Mouse (Mus musculus) adrenal gland, postnatal 14 days (tissue): Measurements from ENCODE around the gene Pcmt1. TPM values are rescaled to one million over a fixed set of nuclear protein-coding genes. Genes with fewer than 3 reads are reported as not detected.

Source experiments
- DNase-seq: peaks from one replicate; pipeline ENCODE4 v3.0.0; 2021; ENCODE audit warnings: mixed read lengths
- long read RNA-seq, 2 experiments: library from polyadenylated mRNA; stranded (forward); transcript quantifications; one replicate each; pipeline ENCODE4 v2.0.0; 2021
- total RNA-seq: library from RNA; stranded (reverse); gene quantifications from 2 replicates; pipeline ENCODE4 v1.2.3, GENCODE M21; 2021

Gene Pcmt1
- 71.3 and 73.5 TPM in 2 replicates for total RNA-seq
- long read RNA-seq, experiment 1, transcript Pcmt1-202 (8 exons, 2,491 nt) = minor isoform, 40 of 148 reads
- long read RNA-seq, experiment 1, transcript Pcmt1-208 (8 exons, 2,757 nt) = major isoform, 50 of 148 reads
- long read RNA-seq, experiment 1, transcript Pcmt1-210 (7 exons, 1,132 nt) = minor isoform, 8 of 148 reads
- long read RNA-seq, experiment 1, partial matches to known transcripts = 14 of 148 reads
- long read RNA-seq, experiment 1, other reads (novel, unspliced or antisense) = 36 of 148 reads
- long read RNA-seq, experiment 2, transcript Pcmt1-210 (7 exons, 1,132 nt) = minor isoform, 12 of 97 reads
- long read RNA-seq, experiment 2, transcript Pcmt1-208 (8 exons, 2,757 nt) = major isoform, 39 of 97 reads
- long read RNA-seq, experiment 2, transcript Pcmt1-202 (8 exons, 2,491 nt) = minor isoform, 23 of 97 reads
- long read RNA-seq, experiment 2, partial matches to known transcripts = 9 of 97 reads
- long read RNA-seq, experiment 2, other reads (novel, unspliced or antisense) = 14 of 97 reads

DNA sequence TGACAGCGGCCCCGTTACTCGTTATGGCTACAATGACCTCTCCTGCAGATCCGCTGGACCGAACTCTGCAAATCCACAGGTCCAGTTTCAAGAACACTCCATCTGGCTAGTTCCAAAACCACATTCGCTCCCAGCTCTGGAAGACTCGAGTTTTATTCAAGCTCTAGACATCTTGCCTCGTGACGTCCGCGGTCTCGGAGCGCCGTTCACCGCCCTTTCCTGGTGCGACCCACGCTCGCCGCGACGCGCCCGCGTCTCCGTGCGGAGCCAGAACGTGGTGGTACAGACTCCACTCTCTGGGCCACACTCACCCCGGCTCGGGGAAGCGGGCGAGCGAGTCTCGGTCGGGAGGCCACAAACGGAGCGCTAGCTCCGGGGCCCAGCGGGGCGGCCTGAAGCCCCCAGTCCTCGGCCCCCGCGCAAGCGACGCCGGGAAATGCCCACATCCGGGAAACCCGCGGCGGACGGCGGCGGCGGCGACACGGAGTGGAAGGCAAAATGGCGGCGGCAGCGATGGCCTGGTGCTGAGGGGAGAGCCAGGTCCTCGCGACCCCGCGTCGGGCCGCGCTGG is at the start of gene Pcmt1, which contains the start of gene Lats1:
Gene Pcmt1, minus strand, starts transcription at position 406 of the 571 bp plus-strand sequence.
Gene Lats1, plus strand, starts transcription at position 484 of the 571 bp plus-strand sequence.
- DNase-seq = peak; percentile 95

DNA sequence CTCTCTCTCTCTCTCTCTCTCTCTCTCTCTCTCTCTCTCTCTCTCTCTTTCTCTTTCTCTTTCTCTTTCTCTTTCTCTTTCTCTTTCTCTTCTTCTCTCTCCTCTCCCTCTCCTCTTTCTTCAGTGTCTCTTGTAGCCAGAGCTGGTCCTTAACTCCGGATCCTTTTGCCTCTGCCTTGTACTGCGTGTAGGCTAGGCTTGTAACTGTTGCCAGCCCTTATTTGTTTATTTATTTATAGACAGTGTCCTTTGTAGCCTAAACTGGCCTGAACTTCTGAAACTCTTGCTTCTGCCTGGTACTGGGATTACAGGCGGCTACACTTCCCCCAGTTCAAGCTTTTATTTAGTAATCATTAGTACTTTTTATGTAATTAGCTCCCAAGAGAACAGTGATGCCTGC is 46.1 kb upstream of the Pcmt1 start:
- DNase-seq = no peak

DNA sequence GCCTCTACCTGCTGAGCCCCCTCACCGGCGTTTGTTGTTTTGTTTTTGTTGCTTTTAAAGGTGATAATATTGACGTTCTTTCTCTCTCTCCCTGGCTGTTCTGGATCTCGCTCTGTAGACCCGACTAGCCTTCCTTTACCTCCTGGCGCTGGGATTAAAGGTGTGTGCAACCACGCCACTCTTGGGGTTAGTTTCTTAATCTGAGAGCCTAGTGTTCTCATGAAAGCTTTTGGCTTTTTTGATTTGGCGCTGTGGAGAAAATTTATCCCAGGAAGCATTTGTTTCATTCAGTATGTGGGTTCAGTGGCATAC is 45.5 kb upstream of the Pcmt1 start:
- DNase-seq = peak; percentile 15

DNA sequence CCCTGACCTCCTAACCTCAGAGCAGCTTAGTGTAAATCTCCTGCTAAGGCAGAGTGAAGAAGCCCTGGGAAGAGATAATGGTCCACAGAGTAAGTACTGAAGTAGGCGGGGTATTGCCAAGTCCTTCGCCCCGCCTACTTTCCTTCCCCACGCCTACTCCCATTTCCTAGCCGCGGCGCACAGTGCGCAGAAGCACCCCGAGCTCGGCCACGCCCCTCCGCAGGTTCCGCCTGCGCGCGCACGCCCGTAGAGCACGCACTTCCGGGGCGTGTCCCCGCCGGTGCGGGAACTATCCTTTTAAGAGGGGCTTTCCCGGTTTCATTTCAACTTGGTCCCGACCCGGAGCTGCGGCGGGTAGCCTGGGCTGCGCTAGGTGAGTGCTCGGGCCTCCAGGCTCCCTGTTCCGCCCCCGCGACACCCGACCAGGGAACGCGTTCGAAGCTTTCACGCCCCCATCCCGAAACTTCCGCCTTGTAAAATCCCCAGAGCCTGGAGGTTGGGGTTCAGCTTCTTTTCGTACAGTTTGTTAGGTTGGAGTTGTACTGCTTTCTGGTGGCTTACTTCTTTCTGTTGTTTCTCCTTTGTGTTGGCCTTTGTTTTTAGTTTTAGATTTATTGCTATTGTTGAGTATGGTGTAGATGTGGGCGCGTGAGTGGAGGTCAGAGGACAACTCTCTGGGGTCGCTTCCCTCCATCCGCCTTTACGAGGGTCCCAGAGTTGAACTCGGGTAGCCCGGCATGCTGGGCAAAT is 45.0 kb upstream of the Pcmt1 start, which contains the start of gene Katna1:
Gene Katna1, plus strand, starts transcription at position 250 of the 750 bp plus-strand sequence.
- peak; percentile 98 for DNase-seq

DNA sequence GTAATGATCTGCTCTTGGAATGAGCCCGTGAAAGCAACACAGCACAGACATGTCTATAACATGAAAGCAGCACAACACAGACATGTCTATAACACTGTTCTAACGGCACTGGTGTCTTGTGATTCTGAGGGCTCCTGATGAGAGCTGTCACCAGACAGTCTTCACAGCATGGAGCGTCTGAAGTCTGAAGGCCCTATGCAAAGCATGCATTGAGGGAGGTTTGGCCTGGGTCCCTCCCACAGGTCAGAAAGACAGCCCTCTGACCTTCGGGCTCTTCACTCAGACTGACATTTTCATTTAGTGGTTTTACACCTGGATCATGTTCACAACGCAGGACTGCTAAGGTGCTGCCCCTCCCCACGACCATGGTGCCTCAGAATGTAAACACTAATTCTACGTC is 34.1 kb upstream of the Pcmt1 start:
- DNase-seq = no peak

DNA sequence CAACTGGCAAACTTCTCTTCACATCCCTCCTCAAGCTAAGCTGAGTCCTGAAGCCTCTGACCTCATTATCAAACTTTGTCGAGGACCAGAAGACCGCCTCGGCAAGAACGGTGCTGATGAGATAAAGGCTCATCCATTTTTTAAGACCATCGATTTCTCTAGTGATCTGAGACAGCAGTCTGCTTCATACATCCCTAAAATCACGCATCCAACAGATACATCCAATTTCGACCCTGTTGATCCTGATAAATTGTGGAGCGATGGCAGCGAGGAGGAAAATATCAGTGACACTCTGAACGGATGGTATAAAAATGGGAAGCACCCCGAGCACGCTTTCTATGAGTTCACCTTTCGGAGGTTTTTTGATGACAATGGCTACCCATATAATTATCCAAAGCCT is 31.6 kb upstream of the Pcmt1 start:
- DNase-seq = no peak

DNA sequence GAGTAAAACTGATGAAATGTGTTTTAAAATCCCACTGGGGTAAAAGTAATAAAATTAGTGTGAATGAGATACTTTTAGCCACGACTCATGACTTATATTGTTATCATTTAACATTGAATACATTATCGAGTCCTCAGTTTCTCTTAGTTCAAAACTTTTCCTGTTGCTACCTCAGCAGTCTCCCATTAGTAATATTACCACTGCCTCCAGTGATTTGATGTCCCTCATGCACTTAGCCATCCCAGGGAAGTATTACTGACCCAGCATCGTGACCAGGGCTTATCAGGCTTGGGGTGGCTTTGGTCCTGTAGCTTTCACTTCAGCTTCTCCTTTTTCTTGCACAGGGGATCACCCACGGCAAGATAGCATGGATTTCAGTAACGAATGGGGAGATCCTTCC is 29.2 kb upstream of the Pcmt1 start:
- DNase-seq = no peak

DNA sequence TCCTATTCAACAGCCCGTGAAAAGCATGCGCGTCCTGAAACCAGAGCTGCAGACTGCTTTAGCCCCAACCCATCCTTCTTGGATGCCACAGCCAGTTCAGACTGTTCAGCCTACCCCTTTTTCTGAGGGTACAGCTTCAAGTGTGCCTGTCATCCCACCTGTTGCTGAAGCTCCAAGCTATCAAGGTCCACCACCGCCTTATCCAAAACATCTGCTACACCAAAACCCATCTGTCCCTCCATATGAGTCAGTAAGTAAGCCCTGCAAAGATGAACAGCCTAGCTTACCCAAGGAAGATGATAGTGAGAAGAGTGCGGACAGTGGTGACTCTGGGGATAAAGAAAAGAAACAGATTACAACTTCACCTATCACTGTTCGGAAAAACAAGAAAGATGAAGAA is 21.6 kb upstream of the Pcmt1 start:
- DNase-seq = no peak

DNA sequence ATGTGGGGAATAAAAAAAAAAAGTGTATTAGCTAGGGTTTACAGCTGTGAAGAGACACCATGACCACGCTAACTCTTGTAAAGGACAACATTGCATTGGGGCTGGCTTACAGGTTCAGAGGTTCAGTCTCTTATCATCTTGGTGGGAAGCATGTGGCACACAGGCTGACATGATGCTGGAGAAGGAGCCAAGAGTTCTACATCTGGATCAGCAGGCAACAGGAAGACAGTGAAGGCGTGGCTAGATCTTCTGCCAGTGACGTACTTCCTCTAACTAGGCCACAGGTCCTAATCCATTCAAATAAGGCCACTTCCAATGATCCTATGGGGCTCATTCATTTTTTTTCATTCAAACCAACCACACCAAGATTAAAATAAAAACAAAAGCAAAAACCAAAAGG is 19.2 kb upstream of the Pcmt1 start:
- no peak for DNase-seq

DNA sequence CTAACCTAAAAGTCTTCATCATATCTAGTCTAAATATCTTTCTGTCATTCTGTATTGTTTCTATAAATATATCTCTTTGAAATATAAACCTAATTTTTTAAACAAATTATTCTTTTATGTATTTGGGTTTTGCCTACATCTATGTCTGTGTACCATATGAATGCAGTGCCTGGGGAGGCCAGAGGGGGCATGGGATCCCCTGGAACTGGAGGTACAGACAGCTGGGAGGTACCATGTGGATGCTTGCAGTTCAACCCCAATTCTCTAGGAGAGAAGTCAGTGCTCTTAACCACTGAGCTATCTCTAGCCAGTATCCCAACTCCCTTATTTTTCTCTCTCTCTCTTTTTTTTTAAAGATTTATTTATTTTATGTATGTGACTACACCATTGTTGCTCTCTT is 14.3 kb upstream of the Pcmt1 start:
- no peak for DNase-seq

DNA sequence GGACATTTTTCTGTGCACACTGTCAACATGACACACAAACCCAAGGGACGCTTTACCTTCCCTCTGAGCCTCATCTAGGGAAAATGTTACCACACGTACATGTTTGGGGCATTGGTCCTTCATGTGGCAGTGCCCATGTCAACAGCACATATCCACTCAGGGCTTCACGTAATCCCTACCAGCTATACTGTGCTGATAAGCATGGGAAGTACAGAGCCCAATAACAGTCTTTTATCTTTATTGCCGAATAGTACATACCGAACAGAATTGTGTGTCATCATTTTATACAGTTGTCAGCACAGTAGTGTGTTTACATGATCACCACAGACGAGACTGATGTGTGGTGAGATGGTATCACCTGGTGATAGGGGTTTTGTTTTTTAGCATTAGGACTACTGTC is 6.0 kb upstream of the Pcmt1 start:
- DNase-seq = no peak

DNA sequence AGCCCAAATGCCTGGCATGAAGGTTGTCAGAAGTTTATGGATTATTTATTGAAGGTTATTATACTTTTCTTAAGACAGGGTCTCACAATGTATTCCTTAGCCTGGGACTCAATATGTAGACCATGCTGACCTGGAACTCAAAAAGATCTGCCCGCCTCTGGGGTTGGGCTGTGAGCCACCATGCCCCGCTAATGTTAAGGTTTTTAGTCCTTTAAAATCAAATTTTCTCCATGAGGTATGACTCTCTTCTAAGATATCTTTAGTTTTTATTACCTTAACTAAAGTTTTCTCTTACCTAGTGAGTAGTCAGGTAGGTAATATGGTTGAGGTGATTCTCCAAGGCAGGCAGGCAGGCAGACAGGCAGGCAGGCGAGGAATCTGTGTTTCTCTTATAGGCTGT is 1.3 kb upstream of the Pcmt1 start:
- DNase-seq = no peak

DNA sequence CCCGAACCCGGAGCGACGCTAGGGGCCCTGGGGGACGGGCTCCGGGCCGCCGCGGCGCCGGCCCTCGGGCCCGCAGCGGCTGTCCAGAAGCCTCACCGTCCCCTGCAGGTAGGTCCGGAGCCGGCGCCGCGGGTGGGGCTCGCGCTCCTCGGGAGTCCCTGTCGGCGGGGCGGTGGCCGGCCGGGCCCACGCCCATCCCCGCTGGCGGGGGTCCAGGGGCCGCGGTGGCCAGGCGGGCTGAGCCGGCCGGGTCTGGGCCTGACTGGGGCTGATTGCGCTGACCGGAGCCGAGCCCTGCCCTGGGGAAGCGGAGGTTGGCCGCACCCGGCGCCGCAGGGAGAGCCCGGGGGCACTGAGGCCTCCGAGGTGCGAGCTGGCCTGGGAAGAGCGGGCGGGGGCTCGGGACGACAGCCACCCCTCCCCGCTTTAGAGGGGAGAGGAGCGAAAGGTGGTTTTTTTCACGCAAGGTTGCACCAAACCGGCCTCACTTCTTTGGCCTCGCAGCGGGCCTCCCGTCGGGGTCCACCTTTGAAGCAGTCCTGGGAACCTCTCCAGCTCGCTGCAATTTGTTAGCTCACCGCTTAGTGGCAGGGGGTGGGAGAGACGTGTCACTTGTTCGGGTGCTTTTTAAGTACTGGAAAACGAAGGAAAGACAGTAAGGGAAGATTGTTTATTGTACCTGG is 548 bp upstream of the Pcmt1 start:
- peak; percentile 88 for DNase-seq

DNA sequence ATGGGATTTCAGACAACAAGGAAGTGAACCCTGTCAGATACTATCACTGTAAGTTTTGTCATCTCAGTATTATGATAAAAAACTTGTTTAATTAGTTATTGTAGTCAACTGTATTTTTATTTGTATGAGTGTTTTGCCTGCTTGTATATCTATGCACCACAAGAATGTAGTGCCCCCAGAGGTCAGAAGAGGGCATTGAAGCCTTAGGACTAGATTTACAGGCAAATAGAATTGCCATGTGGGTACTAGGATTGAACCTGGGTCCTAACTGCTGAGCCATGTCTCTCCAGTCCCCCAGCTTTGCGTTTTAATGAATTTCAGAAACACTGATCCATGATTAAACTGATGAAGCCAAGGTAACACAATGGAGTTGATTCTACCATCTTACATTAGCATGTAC is 7.3 kb downstream of the Pcmt1 start:
- peak; percentile 38 for DNase-seq

DNA sequence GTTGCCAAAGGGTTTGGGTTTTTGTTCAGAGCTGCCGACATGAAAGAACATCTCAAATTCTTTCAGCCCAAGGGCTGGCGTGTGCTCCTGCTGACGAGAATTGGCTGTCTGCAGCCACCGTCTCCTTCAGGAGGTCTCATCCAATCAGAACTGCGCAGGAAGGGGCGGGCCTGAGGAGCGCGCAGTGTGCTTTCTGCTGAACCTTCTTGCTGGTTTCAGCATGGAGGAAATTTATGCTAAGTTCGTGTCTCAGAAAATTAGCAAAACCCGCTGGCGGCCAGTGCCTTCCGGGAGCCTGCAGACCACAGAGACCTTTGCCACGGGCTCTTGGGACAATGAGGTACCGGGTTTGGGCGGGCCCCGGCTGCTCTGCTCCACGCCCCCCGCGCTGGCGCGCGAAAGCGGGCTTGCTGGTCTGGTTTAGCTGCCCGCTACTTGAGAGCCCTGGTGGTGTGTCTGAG is 13.6 kb downstream of the Pcmt1 start, which contains the start of gene Nup43:
Gene Nup43, plus strand, starts transcription at position 162 of the 461 bp plus-strand sequence.
- DNase-seq = peak; percentile 94

DNA sequence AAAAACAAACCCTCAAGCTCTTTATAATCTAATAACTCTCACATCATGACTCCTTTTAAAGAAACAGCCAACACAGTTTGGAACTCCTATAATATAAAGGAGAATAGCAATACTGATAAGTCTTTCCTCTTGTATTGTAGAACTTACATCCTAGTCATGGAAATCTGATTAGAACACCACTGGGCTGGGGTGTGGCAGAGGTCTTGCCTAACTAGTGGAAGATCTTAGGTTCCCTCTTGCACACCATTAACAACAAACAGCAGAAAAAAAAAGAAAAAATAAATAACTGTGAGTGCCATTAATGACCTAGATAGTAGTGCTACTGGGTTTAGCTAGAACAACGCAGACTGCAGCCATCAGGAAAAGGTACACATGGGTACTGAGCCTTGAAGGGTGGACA is 16.0 kb downstream of the Pcmt1 start:
- no peak for DNase-seq

DNA sequence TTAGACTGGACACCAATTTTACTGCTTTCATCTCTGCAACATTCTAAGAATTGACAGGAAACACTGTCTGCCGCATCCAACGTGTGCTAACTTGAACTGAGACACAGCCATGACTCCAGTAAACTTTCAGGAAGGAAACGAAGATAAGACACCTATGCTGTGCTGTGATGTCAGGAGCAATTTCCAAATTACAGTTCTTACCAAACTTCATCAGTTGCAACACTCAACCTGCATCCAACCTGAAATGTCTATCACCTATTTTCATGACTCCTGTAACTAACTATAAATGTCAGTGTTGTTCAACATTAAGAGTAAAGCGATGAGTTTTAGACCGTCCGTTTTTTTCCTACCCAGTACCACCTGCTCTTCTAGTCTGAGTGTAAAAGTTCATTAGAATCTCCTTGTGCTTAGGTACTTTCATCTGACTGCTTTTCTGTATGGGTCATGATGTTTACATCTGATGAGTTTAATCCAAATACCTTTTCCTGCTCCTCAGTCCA is 16.9 kb downstream of the Pcmt1 start:
- no peak for DNase-seq

DNA sequence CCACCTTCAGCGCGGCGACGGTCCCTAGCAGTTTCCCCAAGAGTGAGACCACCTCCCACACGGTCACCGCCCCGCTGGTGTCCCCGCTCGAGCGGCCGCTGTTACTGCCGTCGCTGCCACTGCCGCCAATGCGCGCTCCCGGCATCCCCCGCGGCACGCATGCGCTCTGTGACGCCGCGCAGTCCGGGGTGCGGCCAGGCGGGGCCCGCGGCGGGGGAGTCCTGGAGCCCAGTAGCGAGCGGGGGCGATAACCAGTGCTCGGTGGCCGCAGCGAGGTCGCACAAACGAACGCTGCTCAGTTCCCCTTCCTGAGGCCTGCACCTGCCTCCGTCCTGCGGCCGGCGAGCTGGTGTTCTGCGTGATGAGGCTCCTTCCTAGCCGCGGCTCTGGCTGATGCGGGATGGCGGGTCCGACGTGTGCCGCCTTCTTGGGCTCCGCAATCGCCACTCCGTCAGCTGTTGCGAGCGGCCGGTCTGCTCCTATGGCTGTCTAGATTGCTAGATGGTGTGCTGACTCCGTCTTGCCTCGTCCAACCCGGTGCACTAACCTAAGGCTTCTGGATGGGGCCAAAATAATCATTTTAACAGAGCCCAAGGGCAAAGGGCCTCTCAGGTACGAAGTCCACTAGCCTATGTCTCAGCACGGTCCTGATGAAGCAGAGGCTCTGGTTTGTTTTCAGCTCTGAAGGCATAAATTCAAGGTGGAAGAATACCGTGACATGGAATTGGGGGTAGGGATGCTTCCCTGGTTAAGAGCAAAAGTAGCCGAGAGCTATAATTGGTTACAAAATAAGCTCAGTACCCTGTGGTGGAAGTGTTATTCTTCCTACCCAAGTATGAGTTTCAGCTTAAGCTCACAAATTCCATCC is 17.5 kb downstream of the Pcmt1 start:
- peak; percentile 96 for DNase-seq

DNA sequence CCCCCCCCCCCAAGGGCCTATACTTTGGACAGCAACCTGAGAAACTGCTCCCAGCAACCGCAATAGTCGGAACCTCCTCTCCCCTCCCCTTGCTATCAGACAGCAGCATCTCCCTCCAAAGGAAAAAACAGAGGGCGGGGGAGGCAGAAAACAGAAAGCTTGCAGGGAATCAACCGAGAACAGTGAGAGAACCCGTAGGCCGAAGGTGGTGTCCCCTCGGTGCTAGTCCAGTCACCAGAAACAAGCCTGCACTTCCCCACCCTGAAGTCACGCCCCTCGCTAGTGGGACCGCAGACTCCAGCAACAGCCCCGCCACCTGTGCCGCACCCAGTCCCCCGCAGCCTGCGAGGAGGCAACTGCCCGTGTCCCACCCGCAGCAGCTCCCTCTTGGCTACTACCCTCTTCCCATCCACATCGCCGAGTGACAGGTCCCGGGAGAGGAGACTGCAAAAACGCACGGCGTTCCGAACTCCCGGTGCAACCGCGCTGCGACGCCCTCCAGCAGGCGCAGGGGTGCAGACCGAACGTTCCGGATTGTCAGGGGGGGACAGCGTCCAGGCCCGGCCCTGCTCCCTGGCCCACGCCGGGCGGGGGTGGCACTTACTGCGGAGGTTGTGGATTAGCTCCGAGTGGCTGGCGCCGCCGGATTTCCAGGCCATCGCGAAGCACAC is 18.3 kb downstream of the Pcmt1 start:
- peak; percentile 92 for DNase-seq

DNA sequence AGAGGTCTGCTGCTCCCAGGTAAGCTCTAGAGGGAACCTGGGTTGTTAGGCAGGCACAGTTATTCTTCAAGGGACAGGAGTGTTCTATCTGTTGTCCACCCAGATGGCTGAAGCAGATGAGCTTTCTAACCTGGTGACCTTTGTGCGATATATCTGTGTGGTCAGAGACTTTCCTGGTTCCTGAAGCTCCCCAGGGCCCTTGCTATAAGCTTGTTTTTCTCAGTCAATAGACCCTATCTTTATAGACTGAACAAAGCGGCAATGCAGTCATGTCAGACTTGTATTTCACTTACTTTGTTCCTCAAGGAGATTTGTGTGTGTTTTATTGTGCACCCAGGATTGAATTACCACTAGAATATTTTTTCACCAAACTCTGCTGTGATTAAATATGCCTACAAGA is 29.9 kb downstream of the Pcmt1 start:
- DNase-seq = no peak
